Mouse (Mus musculus) spleen, adult 2 months (tissue): ENCODE measurements at regions not wholly inside any gene's neighbourhood (a gene's known extent, or its start where the extent isn't known, plus 50 kb on each side); places are given as distances from the start of the nearest gene placed in this dataset.

Source experiments
- DNase-seq, 2 experiments: peaks; one replicate each; pipeline versions ENCODE4 v3.0.0 to v3.0.0-alpha.2; 2012 to 2021; ENCODE audit warnings: low spot score in 2 of 2, low read depth in 1 of 2
- H3K27ac ChIP-seq: fragments of 200-500 bp; 2 replicates; pipeline ENCODE4 v1.5.1; 2012; ENCODE audit warnings: low read length, inconsistent platforms; ENCODE audit not compliant: insufficient read depth
- H3K27me3 ChIP-seq: fragments of 200-500 bp; 2 replicates; pipeline ENCODE4 v1.6.1; 2012; ENCODE audit warnings: mild to moderate bottlenecking, moderate library complexity, low read length, inconsistent platforms; ENCODE audit not compliant: control insufficient read depth, insufficient read depth
- H3K36me3 ChIP-seq: fragments of 200-500 bp; 2 replicates; pipeline ENCODE4 v1.6.1; 2012; ENCODE audit warnings: mild to moderate bottlenecking, low read length, inconsistent platforms; ENCODE audit not compliant: control insufficient read depth, insufficient read depth
- H3K4me1 ChIP-seq: fragments of 200-500 bp; 2 replicates; pipeline ENCODE4 v1.6.1; 2011; ENCODE audit warnings: inconsistent platforms; ENCODE audit not compliant: control insufficient read depth, insufficient read depth, insufficient read length
- H3K4me3 ChIP-seq: fragments of 200-500 bp; 2 replicates; pipeline ENCODE4 v1.5.1; 2011; ENCODE audit warnings: mild to moderate bottlenecking, inconsistent platforms; ENCODE audit not compliant: insufficient read depth, insufficient read length; ENCODE audit errors: extremely low read depth
- CTCF ChIP-seq: fragments of 200-500 bp; IDR thresholded peaks from 2 replicates; pipeline ENCODE4 v1.5.1; 2011; ENCODE audit warnings: mild to moderate bottlenecking, inconsistent platforms; ENCODE audit not compliant: insufficient read depth, insufficient read length, insufficient replicate concordance; ENCODE audit errors: extremely low read depth
- POLR2A ChIP-seq: fragments of 200-500 bp; IDR thresholded peaks from 2 replicates; pipeline ENCODE4 v1.6.1; 2011; ENCODE audit warnings: low read depth, low read length, inconsistent platforms
- WGBS: fragments of 180-500 bp; shearing (Covaris S2); methylation state at CpG from one replicate; pipeline ENCODE4 v1.1.7; 2018; 5-methylcytosine and 5-hydroxymethylcytosine counted together

GRCm38 (mm10) chr10:93389276-93389675, 63.9 kb upstream of the Lta4h start:
- DNase-seq = no peak
- Histone ChIP-seq H3K27me3 (no peaks in the 10 kb centered on the region), H3K27ac (no peak overlapping the region; the same call in 1 of the 2 replicates), H3K4me1 (peaks cover 12% of the 10 kb centered on the region), H3K36me3 (no peaks in the 10 kb centered on the region), H3K4me3 (no peak overlapping the region)
- WGBS = 53% methylated on average over 6 of the region's 6 CpGs
- no peak for TF ChIP-seq POLR2A
- TF ChIP-seq CTCF = no peak

- Histone ChIP-seq H3K36me3 (no peaks in the 10 kb centered on the region), H3K4me3 (no peak overlapping the region), H3K27ac (no peak overlapping the region), H3K27me3 (no peaks in the 10 kb centered on the region), H3K4me1 (peaks cover 12% of the 10 kb centered on the region)
- WGBS = 46% methylated on average over 5 of the region's 5 CpGs
- no peak for TF ChIP-seq CTCF
- no peak for TF ChIP-seq POLR2A
- DNase-seq = no peak
Measured at GRCm38 (mm10) chr10:93391296-93391695, 61.9 kb upstream of the Lta4h start.

- Histone ChIP-seq H3K4me1 (peaks cover 12% of the 10 kb centered on the region), H3K27me3 (no peaks in the 10 kb centered on the region), H3K4me3 (no peak overlapping the region), H3K27ac (no peak overlapping the region), H3K36me3 (no peaks in the 10 kb centered on the region)
- WGBS = 85% methylated on average over 1 of the region's 1 CpGs
- DNase-seq = no peak
- TF ChIP-seq CTCF (no peak), POLR2A (no peak)
Measured at GRCm38 (mm10) chr10:93393902-93394301, 59.3 kb upstream of the Lta4h start.

GRCm38 (mm10) chr10:93397711-93398110, 55.5 kb upstream of the Lta4h start:
- H3K27me3 ChIP-seq = no peaks in the 10 kb centered on the region
- no peak overlapping the region for H3K27ac ChIP-seq
- no peak overlapping the region for H3K4me3 ChIP-seq
- no peak for TF ChIP-seq CTCF
- no peak for TF ChIP-seq POLR2A
- 87% methylated on average over 5 of the region's 5 CpGs for WGBS
- no peaks in the 10 kb centered on the region for H3K36me3 ChIP-seq
- no peak for DNase-seq
- H3K4me1 ChIP-seq = no peaks in the 10 kb centered on the region; the same call in 1 of the 2 replicates

- Histone ChIP-seq H3K4me3 (no peak overlapping the region), H3K36me3 (no peaks in the 10 kb centered on the region), H3K4me1 (no peaks in the 10 kb centered on the region; the same call in none of the 2 replicates), H3K27ac (no peak overlapping the region), H3K27me3 (no peaks in the 10 kb centered on the region)
- DNase-seq = no peak
- no peak for TF ChIP-seq CTCF
- no peak for TF ChIP-seq POLR2A
- 55% methylated on average over 11 of the region's 11 CpGs for WGBS
Measured at GRCm38 (mm10) chr10:93398531-93399320, 54.5 kb upstream of the Lta4h start.

GRCm38 (mm10) chr10:93402689-93403509, 50.3 kb upstream of the Lta4h start:
- Histone ChIP-seq H3K27ac (no peak overlapping the region), H3K4me3 (no peak overlapping the region), H3K27me3 (no peaks in the 10 kb centered on the region), H3K4me1 (no peaks in the 10 kb centered on the region; the same call in none of the 2 replicates), H3K36me3 (no peaks in the 10 kb centered on the region)
- 31% methylated on average over 5 of the region's 5 CpGs for WGBS
- TF ChIP-seq CTCF (no peak), POLR2A (no peak)
- DNase-seq = no peak
